Mouse (Mus musculus) liver, embryonic 14.5 days (tissue): ENCODE results near the gene Nemf. TPM values are rescaled to one million over a fixed set of nuclear protein-coding genes. Genes with fewer than 3 reads are reported as not detected.

ENCODE experiments used
- ATAC-seq: fragments of 200-750 bp; cut with Nextera tagmentation; 2 replicates; pipeline ENCODE4 v1.8.0; 2017; ENCODE audit warnings: moderate number of reproducible peaks, mild to moderate bottlenecking, moderate library complexity; ENCODE audit not compliant: insufficient read depth
- DNase-seq, 3 experiments: peaks; one replicate each; pipeline ENCODE4 v3.0.0-alpha.2; 2012 to 2013; ENCODE audit warnings: low read depth in 3 of 3, low spot score in 3 of 3
- H3K27ac ChIP-seq: fragments of 300-500 bp; sonication (generic); 2 replicates; pipeline ENCODE4 v1.5.1; 2014; ENCODE audit warnings: moderate library complexity, mild to moderate bottlenecking, control low read depth, inconsistent platforms
- H3K27me3 ChIP-seq: fragments of 300-500 bp; sonication (generic); 2 replicates; pipeline ENCODE4 v1.6.1; 2014; ENCODE audit warnings: mild to moderate bottlenecking, low read length, moderate library complexity; ENCODE audit not compliant: control insufficient read depth, insufficient read depth
- H3K36me3 ChIP-seq: fragments of 300-500 bp; sonication (generic); replicated peaks from 2 replicates; pipeline ENCODE4 v1.6.1; 2014; ENCODE audit warnings: low read depth; ENCODE audit not compliant: control insufficient read depth, insufficient read depth
- H3K4me1 ChIP-seq, 2 experiments: fragments of 200-500 bp in 1 of 2; fragments of 300-500 bp in 1 of 2; sonication (generic) in 1 of 2; replicated peaks; 2 replicates each; pipeline ENCODE4 v1.6.1; 2012 to 2014; ENCODE audit warnings: antibody characterized with exemption in 1 of 2, inconsistent platforms in 1 of 2, low read length in 1 of 2; ENCODE audit not compliant: control insufficient read depth in 2 of 2, insufficient read depth in 2 of 2
- H3K4me2 ChIP-seq: fragments of 300-500 bp; sonication (generic); 2 replicates; pipeline ENCODE4 v1.6.1; 2014; ENCODE audit warnings: low read depth, mild to moderate bottlenecking, control low read depth, moderate library complexity
- H3K4me3 ChIP-seq, 2 experiments: fragments of 200-500 bp in 1 of 2; fragments of 300-500 bp in 1 of 2; sonication (generic) in 1 of 2; 2 replicates each; pipeline ENCODE4 v1.5.1; 2012 to 2014; ENCODE audit warnings: low read depth in 2 of 2, low read length in 2 of 2, mild to moderate bottlenecking in 2 of 2, control low read depth in 1 of 2, inconsistent platforms in 1 of 2, moderate library complexity in 1 of 2; ENCODE audit not compliant: insufficient read depth in 1 of 2
- H3K9ac ChIP-seq: fragments of 300-500 bp; sonication (generic); replicated peaks from 2 replicates; pipeline ENCODE4 v1.6.1; 2014; ENCODE audit warnings: mild to moderate bottlenecking, control low read depth, moderate library complexity
- H3K9me3 ChIP-seq: fragments of 300-500 bp; sonication (generic); 2 replicates; pipeline ENCODE4 v1.6.1; 2016; ENCODE audit warnings: low read length, mixed read lengths; ENCODE audit not compliant: control insufficient read depth
- CTCF ChIP-seq: IDR thresholded peaks from 2 replicates; pipeline ENCODE4 v1.5.1; 2016; ENCODE audit warnings: antibody characterized with exemption, low read depth, control low read depth
- EP300 ChIP-seq: IDR thresholded peaks from 2 replicates; pipeline ENCODE4 v1.6.1; 2016; ENCODE audit warnings: antibody characterized with exemption, low read depth
- WGBS: fragments of 180-500 bp; shearing (Covaris S2); extraction: QIAGEN DNeasy Blood & Tissue Kit; methylation state at CpG from one replicate; pipeline ENCODE4 v1.1.7; 2014; ENCODE audit not compliant: insufficient replicate concordance; 5-methylcytosine and 5-hydroxymethylcytosine counted together
- polyA plus RNA-seq, 2 experiments: library from polyadenylated mRNA; depleted of rRNA in 1 of 2; stranded (reverse) in 1 of 2; unstranded in 1 of 2; fragments of >200 nt; fragmentation: Nextera tagmentation in 1 of 2; extraction: Ambion mirVana in 1 of 2; gene quantifications; 2 replicates each; pipeline versions ENCODE4 v1.2.1 to v1.2.3; 2012 to 2014

Gene Nemf
- polyA plus RNA-seq, 2 experiments, result 11.1 to 33.7 TPM

DNA sequence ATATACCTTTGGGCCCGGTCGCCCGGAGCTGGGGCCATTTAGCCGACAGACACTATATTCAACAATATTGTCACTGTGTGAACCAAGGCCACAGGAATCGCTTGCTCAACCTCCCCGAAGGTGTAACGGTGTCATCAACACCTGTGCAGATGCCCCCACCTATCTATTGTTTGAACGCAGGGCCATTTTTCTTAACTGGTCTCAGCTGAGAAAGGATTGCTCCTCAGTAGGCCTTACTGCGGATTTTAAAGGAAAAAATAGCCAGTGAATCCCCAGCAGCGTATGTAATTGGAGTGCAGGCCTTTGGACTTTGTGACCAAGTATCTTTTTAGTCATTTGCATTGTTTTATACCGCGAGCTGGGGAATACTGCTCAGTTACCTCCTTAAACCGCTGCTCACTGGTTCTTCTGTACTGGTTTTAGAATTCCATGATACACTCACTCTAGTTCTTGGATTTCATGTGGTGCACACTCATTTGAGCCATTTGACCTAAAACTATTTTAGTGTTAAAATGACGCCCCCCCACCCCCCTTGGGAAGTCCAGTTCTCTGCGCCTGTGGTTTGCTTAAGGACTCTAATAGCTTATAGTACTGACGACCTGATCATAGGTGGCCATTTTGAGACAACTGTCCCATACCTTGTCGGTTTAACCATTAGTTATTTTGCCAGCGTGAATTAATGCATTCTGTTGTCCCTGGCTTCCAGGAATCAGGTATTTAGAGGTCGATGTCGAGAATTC, 59.4 kb downstream of the Nemf start:
- Histone ChIP-seq H3K4me2 (peak overlapping the region; percentile 84), H3K4me1 (peaks cover 43 to 44% of the 10 kb centered on the region in 2 experiments), H3K9me3 (no peaks in the 10 kb centered on the region), H3K27me3 (no peaks in the 10 kb centered on the region), H3K4me3 (peak overlapping the region; percentile 78 to 95), H3K9ac (peak overlapping the region; percentile 95), H3K27ac (peak overlapping the region; percentile 95), H3K36me3 (peaks cover 18% of the 10 kb centered on the region)
- no peak for ATAC-seq
- no peak for TF ChIP-seq CTCF
- TF ChIP-seq EP300, result no peak
- no peak for DNase-seq
- 15% methylated on average over 20 of the region's 20 CpGs for WGBS

DNA sequence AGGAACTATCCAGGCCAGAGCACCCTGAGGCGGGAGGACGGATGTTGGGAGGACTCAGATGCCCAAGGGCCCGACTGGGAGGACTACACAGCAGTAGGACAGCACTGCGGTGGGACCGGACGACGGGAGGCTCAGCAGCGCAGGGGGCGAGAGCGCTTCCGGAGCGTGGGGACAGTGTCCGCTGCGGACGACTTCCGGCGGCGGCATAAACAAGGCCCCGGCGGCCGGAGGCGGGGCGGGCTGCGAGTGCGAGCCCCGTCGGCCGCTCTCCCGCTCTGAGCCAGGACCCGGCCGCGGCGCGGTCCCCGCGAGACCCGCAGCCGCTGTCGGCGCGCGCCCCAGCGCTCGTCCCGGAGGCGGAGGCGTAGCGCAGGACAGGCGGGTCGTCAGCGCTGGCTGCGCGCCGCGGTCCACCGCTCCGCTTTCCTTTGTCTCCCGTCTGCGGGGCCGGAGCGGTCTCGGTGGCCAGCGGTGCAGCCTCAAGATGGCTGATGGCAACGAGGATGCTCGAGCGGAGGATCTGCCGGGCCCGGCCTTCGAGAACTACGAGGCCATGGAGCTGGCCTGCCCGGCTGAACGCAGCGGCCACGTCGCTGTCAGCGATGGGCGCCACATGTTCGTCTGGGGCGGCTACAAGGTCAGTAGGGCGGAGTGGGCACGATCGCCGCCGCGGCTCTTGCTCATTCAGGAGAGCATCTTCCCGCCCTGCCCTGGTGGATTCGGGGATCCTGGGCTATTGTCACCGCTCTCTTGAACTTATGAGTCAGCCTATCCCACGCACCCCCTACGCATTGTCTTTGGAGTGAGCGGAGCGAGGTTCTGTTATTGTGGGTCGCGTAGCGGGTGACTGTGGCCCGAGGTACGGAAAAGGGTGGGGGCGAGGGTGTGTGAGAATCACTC, 60.2 kb downstream of the Nemf start, which contains the start of gene Klhdc2:
TSS of gene Klhdc2 (plus strand) at position 171 of the 900 bp plus-strand sequence.
- WGBS, result under 1% methylated on average over 94 of the region's 98 CpGs
- H3K4me2 ChIP-seq, result peak within 1 kb of the TSS; percentile 84
- peaks cover 46 to 50% of the 10 kb centered on the region in 2 experiments for H3K4me1 ChIP-seq

GRCm38 (mm10) chr12:69295651-69296050, 61.3 kb downstream of the Nemf start:
- DNase-seq (no peak), ATAC-seq (no peak)
- H3K27me3 ChIP-seq, result no peaks in the 10 kb centered on the region
- peak overlapping the region; percentile 95 for H3K27ac ChIP-seq
- H3K4me3 ChIP-seq, result peak overlapping the region in 1 of 2 experiments; percentile 78; a peak in 1 of 4 replicates
- TF ChIP-seq CTCF, result no peak
- TF ChIP-seq EP300, result no peak
- peaks cover 46 to 53% of the 10 kb centered on the region in 2 experiments for H3K4me1 ChIP-seq
- no peaks in the 10 kb centered on the region for H3K9me3 ChIP-seq
- WGBS, result 64% methylated on average over 4 of the region's 4 CpGs
- H3K4me2 ChIP-seq, result peak overlapping the region; percentile 84
- peaks cover under 1% of the 10 kb centered on the region for H3K36me3 ChIP-seq
- peak overlapping the region; percentile 95 for H3K9ac ChIP-seq

More for the DNA sequence above, 60.2 kb downstream of the Nemf start, which contains the start of gene Klhdc2:
- H3K27ac ChIP-seq, result peak within 1 kb of the TSS; percentile 95
- TF ChIP-seq CTCF (no peak), EP300 (no peak)
- H3K27me3 ChIP-seq, result no peaks in the 10 kb centered on the region
- peak within 1 kb of the TSS; percentile 78 to 95 for H3K4me3 ChIP-seq
- DNase-seq (peak; percentile 54 to 59 (median 55)), ATAC-seq (peak; percentile 67)
- peak within 1 kb of the TSS; percentile 95 for H3K9ac ChIP-seq
- no peaks in the 10 kb centered on the region for H3K9me3 ChIP-seq
- peaks cover 9% of the 10 kb centered on the region for H3K36me3 ChIP-seq

GRCm38 (mm10) chr12:69294936-69295335, 62.0 kb downstream of the Nemf start:
- Histone ChIP-seq H3K4me1 (peaks cover 46 to 55% of the 10 kb centered on the region in 2 experiments), H3K9me3 (no peaks in the 10 kb centered on the region), H3K27ac (peak overlapping the region; percentile 95), H3K27me3 (no peaks in the 10 kb centered on the region), H3K4me3 (no peak overlapping the region), H3K9ac (peak overlapping the region; percentile 11), H3K4me2 (no peak overlapping the region), H3K36me3 (no peaks in the 10 kb centered on the region; the same call in 1 of the 2 replicates)
- ATAC-seq, result no peak
- DNase-seq, result no peak
- no peak for TF ChIP-seq CTCF
- TF ChIP-seq EP300, result no peak
- 38% methylated on average over 2 of the region's 2 CpGs for WGBS
